Mouse (Mus musculus) ES-E14 (cell line): ENCODE measurements around the gene 2310057J18Rik. TPM values are rescaled to one million over a fixed set of nuclear protein-coding genes. Genes with fewer than 3 reads are reported as not detected.
"Not testable (repeated sequence)": the region's sequence is repeated elsewhere in the genome, so short reads cannot be mapped to it uniquely, and the experiment has no call there.

Source experiments
- DNase-seq: peaks from one replicate; pipeline ENCODE4 v3.0.0-alpha.2; 2013; ENCODE audit warnings: low read depth, low spot score
- H3K27ac ChIP-seq: 2 replicates; pipeline ENCODE4 v1.5.1; 2012; ENCODE audit warnings: low read depth, mild to moderate bottlenecking, low read length, moderate library complexity, mixed read lengths; ENCODE audit not compliant: poor library complexity, insufficient read depth, severe bottlenecking
- H3K36me3 ChIP-seq: 2 replicates; pipeline ENCODE4 v1.6.1; 2012; ENCODE audit warnings: mild to moderate bottlenecking, low read length, moderate library complexity, mixed read lengths; ENCODE audit not compliant: control insufficient read depth, poor library complexity, insufficient read depth, severe bottlenecking
- H3K4me1 ChIP-seq, 2 experiments: fragments of 150-350 bp in 1 of 2; sonication (generic) in 1 of 2; 2 replicates each; pipeline ENCODE4 v1.6.1; 2012; ENCODE audit warnings: low read length in 2 of 2, mild to moderate bottlenecking in 1 of 2, mixed read lengths in 1 of 2; ENCODE audit not compliant: control insufficient read depth in 2 of 2, insufficient read depth in 2 of 2, poor library complexity in 1 of 2
- H3K4me3 ChIP-seq, 2 experiments: fragments of 150-350 bp in 1 of 2; sonication (generic) in 1 of 2; 2 replicates each; pipeline ENCODE4 v1.5.1; 2012; ENCODE audit warnings: low read length in 2 of 2, low read depth in 1 of 2, mild to moderate bottlenecking in 1 of 2, mixed read lengths in 1 of 2; ENCODE audit not compliant: insufficient read depth in 1 of 2, poor library complexity in 1 of 2, severe bottlenecking in 1 of 2
- H3K9ac ChIP-seq: 2 replicates; pipeline ENCODE4 v1.6.1; 2012; ENCODE audit warnings: low read depth, mild to moderate bottlenecking, low read length, mixed read lengths; ENCODE audit not compliant: poor library complexity, insufficient read depth, severe bottlenecking
- H3K9me3 ChIP-seq: fragments of 150-350 bp; sonication (generic); 2 replicates; pipeline ENCODE4 v1.6.1; 2012; ENCODE audit warnings: low read depth, mild to moderate bottlenecking, low read length; ENCODE audit not compliant: control insufficient read depth, insufficient read depth
- CHD2 ChIP-seq: IDR thresholded peaks from 2 replicates; pipeline ENCODE4 v1.6.1; 2014; ENCODE audit warnings: mild to moderate bottlenecking, low read depth, low read length, inconsistent platforms
- HCFC1 ChIP-seq: IDR thresholded peaks from 2 replicates; pipeline ENCODE4 v1.6.1; 2012; ENCODE audit warnings: low read length, inconsistent platforms, borderline replicate concordance; ENCODE audit not compliant: insufficient read depth
- MAFK ChIP-seq: IDR thresholded peaks from 2 replicates; pipeline ENCODE4 v1.6.1; 2014; ENCODE audit warnings: mild to moderate bottlenecking, low read depth, low read length, inconsistent platforms; ENCODE audit not compliant: insufficient read depth
- ZC3H11A ChIP-seq: IDR thresholded peaks from 2 replicates; pipeline ENCODE4 v1.6.1; 2012; ENCODE audit warnings: low read depth, mild to moderate bottlenecking, inconsistent platforms, low read length, borderline replicate concordance
- ZNF384 ChIP-seq: IDR thresholded peaks from 2 replicates; pipeline ENCODE4 v1.6.1; 2012; ENCODE audit warnings: low read depth, low read length, inconsistent platforms
- in situ Hi-C, 2 experiments: fragments of 600-800 bp; cut with MboI; formaldehyde crosslinking; loops; one replicate each; pipeline ENCODE4 v1.15.1; 2025; ENCODE audit warnings: low sequenced_read_pairs in 2 of 2, inconsistent platforms in 1 of 2; ENCODE audit not compliant: unreplicated experiment in 2 of 2
- total RNA-seq: library from RNA; depleted of rRNA; stranded (reverse); fragments of 300-350 nt; gene quantifications from 2 replicates; pipeline ENCODE4 v1.2.3, GENCODE M21; 2012; rRNA removed

Gene 2310057J18Rik
- total RNA-seq = not detected in 2 replicates

GRCm38 (mm10) chr10:28986203-28986602 is at the start of gene 2310057J18Rik:
TSS of gene 2310057J18Rik (minus strand) at chr10:28986303.
- in situ Hi-C loops = no loop called here
- TF ChIP-seq MAFK (no peak), ZC3H11A (no peak), CHD2 (no peak), HCFC1 (no peak), ZNF384 (no peak)
- no peaks in the 10 kb centered on the region for H3K4me1 ChIP-seq
- H3K27ac ChIP-seq = no peak within 1 kb of the TSS
- H3K4me3 ChIP-seq = no peak within 1 kb of the TSS
- no peak for DNase-seq
- H3K36me3 ChIP-seq = no peaks in the 10 kb centered on the region
- no peaks in the 10 kb centered on the region for H3K9me3 ChIP-seq
- no peak within 1 kb of the TSS for H3K9ac ChIP-seq

- peak overlapping the region; percentile 44 to 48; a peak in 1 of 4 replicates for H3K4me3 ChIP-seq
- DNase-seq, H3K36me3 ChIP-seq, H3K9me3 ChIP-seq, in situ Hi-C loops, H3K9ac ChIP-seq, H3K4me1 ChIP-seq, H3K27ac ChIP-seq: not testable (repeated sequence)
These were observed 43.9 kb upstream of the 2310057J18Rik start for GRCm38 (mm10) chr10:29029960-29030359.

- Histone ChIP-seq H3K9me3 (peaks cover 7% of the 10 kb centered on the region), H3K4me1 (peaks cover 0 to 2% of the 10 kb centered on the region in 2 experiments; a peak in 1 of 4 replicates), H3K36me3 (no peaks in the 10 kb centered on the region), H3K9ac (no peak overlapping the region), H3K4me3 (no peak overlapping the region), H3K27ac (peak overlapping the region; percentile 95; the same call in 1 of the 2 replicates)
- in situ Hi-C loops = no loop called here
- no peak for TF ChIP-seq CHD2
- no peak for TF ChIP-seq ZNF384
- TF ChIP-seq MAFK = no peak
- no peak for TF ChIP-seq ZC3H11A
- no peak for TF ChIP-seq HCFC1
- DNase-seq = no peak
These were observed 33.6 kb upstream of the 2310057J18Rik start for GRCm38 (mm10) chr10:29019496-29020270.

- H3K27ac ChIP-seq = no peak overlapping the region
- TF ChIP-seq ZC3H11A = no peak
- no peak for TF ChIP-seq CHD2
- no peak for TF ChIP-seq MAFK
- no peak for TF ChIP-seq HCFC1
- TF ChIP-seq ZNF384 = no peak
- DNase-seq = no peak
- H3K36me3 ChIP-seq = no peaks in the 10 kb centered on the region
- H3K9ac ChIP-seq = no peak overlapping the region
- H3K4me1 ChIP-seq = no peaks in the 10 kb centered on the region
- H3K4me3 ChIP-seq = no peak overlapping the region
- in situ Hi-C loops = no loop called here
- no peaks in the 10 kb centered on the region for H3K9me3 ChIP-seq
These were observed 11.7 kb upstream of the 2310057J18Rik start for GRCm38 (mm10) chr10:28997776-28998175.
